Mouse (Mus musculus) cerebellum, adult 8-10 months (tissue): Measurements from ENCODE around the gene Fcor.

Source experiments
- DNase-seq: peaks from one replicate; pipeline ENCODE4 v3.0.0; 2022

Fcor gene

DNA sequence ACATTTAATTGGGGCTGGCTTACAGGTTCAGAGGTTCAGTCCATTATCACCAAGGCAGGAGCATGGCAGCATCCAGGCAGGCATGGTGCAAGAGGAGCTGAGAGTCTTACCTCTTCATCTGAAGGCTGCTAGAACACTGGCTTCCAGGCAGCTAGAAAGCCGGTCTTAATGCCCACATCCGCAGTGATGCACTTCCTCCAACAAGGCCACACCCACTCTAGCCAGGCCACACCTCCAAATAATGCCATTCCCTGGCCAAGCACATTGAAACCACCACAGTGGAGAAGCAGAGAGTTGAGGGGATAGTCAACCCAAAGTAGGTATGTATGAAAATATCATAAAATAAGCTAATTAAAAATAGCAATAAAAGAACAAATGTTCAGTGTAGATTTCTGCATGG lies 1.8 kb downstream of the Fcor start:
- no peak for DNase-seq

DNA sequence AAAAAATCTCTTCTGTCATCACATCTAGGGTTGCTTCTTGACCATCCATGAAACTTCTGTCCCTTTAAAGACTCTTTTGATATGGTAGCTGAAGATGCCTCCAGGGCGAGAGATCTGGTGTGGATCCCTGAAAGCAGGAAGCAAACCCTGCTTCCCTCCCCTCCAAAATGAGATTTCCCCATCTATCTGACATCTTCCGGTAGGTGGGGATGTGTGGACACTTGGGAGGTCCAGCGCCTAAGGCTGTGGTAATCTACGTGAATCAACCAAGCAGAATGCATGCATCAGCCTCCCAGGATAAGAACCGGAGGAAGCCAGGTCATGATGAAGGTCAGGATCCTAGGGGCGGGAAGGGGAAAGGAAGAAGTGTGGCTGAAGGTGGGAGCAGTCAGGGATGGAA lies 6.7 kb downstream of the Fcor start, which contains the start of gene Mcemp1:
Gene Mcemp1 (plus strand): TSS at position 248 of the 400 bp plus-strand sequence.
- no peak for DNase-seq

DNA sequence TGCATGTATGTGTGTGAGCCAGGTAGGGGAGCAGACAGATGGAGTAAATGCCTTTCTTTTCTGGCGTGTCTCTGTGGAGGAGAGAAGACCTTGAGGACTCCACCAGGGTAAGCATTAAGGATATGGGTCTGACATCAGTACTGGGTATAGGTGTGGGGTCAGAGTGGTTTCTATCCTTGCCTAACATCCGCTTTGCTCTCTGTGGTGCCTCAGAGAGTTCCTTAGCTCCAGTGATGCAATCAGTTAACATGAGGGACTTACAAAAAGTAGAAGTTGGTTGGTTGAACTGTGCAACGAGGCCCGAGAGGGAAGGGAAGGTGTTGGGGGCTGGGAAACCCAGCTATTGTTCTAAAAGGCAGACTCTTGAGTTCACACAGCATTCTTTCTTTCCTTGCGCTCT lies 7.8 kb downstream of the Fcor start:
- DNase-seq, result no peak

DNA sequence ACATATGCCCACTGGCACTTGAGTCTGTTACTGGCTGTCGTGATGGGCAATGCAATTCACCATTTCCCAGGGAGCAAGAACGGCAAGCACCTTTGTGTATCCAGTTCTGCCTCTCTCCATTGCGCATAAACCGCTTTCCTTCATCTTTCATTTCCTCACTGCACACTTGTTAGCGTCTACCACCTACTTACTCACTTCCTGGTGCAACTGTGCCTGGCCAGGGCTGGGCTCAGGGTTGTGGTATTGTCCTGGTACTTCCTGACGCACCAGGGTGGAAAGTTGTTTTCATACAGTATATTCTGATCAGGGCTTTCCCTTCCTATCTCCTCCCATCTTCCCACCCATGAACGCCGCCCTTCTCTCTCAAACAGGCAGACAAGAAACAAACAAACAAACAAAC lies 11.3 kb downstream of the Fcor start:
- DNase-seq, result no peak

DNA sequence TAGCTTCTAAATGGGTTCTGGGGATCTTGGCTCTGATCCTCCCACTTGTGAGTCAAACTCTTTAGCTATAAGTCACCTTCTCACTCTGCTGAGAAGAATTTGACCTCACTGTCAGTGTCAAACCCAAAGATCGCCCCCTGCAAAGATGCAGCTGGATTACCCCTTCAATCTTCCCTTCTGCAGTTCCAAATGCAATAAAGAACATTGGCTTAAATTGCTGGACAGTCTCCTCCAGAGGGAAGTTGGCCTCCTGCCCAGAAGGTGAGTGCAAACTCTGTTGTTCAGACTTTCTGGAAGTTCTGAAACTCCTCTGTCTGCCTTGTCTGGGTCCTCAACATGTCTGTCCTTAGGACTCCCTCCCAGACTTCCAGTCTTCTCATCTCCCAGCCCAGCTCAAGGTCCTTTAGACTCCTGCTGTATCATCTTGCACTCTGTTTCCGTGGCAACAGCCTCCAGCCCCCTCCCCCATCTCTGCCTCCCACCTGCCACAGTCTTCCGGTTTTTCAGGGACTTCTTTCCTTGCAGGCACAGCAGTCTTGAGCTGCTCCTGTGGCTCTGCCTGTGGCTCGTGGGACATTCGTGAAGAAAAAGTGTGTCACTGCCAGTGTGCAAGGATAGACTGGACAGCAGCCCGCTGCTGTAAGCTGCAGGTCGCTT lies 15.3 kb downstream of the Fcor start:
- DNase-seq, result no peak

DNA sequence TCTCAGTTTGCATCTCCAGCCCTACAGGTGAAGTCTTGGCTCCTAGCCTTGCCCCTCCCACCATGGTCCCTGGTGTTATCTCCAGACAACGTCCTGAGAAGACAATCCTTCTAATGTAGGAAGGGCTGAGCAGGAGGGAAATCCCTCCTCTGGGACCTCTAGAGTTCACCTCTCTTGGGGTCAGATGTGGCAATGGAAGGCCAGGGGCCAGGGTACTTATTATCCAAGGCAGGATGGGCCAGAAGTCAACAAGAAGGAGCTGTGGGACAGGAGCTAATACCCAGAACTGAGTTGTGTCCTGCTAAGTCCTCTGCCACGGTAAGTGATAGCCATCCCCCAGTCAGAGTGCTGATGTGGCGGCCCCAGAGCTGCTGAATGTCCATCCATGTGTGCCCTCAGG lies 16.6 kb downstream of the Fcor start, which contains the start of gene Retn:
Gene Retn (plus strand): TSS at position 245 of the 400 bp plus-strand sequence.
- DNase-seq, result no peak

DNA sequence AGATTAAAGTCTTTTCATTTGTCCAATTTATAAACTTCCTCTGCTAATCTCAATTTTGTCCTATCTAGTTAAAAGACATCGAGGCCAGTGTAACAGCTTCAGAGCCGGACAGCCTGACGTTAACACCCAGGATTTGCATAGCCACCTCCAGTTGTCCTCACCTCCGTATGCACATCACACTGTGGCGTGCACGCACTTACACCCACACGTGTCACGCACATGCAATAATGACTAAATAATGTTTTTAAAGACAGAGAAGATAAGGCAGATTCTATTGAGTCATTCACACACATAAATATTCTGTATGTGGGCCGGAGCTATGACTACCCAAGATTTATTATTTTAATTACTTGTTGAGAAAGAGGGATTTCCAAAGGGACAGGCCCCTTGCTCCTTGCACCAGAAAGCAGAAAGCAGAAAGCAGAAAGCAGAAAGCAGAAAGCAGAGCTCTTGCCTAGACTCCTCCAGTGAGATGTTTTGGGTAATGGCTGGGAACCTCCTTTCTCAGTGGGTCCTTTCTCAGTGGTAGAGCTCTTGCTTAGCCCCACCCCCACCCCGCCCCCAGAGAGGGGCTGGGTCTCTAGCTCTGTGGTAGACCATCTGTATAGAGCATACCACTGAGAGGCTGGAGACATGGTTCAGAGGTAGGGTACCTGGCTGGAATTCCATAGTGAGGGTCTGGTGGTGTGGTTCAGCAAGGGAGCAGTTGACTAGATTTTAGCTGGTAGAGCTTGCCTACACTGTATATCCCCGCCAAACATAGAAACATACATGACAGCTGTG lies 17.2 kb downstream of the Fcor start:
- DNase-seq, result no peak

DNA sequence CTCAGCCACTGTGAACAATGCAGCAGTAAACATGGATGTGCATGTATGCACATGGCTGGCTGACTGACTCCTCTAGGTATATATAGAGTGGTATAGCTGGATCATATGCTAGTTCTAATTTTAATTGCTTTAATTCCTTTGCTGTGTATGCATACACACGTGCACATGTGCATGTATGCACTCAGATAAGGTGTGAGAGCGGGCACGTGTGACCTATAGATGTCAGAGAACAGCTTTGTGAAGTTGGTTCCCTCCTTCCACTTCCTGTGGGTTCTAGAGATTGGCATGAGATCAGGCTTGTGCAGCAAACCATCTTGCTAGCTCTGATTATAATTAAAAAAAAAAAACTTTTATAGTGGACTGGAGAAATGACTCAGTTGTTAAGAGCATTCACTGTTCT lies 19.3 kb downstream of the Fcor start:
- no peak for DNase-seq

DNA sequence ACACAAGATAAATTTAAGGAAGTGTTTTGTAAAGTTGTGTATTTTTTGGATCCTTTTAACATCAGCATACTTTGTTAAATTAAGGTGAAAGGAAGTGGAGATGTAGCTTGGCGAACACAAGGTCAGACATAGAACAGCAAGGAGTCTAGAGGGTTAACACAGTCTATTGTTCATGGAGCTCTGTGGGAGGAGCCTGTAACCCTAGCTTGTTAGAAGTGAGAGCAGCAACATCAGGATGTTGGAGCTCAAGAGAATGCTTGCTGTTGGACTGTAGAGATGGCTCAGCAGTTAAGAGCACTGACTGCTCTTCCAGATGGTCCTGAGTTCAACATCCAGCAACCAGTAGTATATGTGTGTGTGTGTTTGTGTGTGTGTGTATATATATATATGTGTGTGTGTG lies 23.2 kb downstream of the Fcor start:
- no peak for DNase-seq

DNA sequence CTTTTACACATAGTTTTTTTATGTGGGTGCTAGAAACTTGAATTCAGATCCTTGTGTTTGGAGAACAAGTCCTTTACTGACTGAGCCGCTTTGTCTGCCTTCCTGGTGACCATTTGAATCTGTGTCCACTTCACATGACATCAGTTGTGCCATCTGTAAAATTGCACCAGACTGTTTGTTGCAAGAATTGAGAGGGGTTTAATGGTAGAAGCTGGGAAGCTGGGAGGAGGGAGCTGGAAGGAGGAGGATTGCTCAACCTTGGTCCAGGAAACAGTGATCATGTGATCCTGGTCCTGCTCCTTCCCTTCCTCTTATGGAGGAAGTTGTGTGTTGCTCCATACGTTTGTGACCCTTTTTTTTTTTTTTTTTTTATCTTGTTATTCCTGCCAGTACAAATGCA lies 23.9 kb downstream of the Fcor start:
- DNase-seq, result no peak

DNA sequence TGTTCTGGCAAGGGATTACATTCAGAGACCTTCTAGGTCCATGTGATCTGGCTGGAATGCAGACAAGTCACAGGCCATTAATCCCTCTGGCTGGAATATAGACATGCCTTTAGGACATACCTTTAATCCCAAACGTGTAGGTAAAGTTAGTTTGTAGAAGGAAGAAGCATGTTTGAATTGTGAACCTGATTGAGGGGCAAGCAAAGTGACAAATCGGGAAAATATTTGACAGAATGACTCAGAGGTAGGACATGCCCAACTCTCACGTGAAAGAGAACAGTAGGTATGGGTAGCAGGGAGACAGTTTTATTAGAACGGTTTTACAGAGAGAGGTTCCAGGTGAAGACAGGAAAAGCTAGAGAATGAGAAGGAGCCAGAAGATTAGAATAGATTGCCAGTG lies 24.6 kb downstream of the Fcor start:
- no peak for DNase-seq

DNA sequence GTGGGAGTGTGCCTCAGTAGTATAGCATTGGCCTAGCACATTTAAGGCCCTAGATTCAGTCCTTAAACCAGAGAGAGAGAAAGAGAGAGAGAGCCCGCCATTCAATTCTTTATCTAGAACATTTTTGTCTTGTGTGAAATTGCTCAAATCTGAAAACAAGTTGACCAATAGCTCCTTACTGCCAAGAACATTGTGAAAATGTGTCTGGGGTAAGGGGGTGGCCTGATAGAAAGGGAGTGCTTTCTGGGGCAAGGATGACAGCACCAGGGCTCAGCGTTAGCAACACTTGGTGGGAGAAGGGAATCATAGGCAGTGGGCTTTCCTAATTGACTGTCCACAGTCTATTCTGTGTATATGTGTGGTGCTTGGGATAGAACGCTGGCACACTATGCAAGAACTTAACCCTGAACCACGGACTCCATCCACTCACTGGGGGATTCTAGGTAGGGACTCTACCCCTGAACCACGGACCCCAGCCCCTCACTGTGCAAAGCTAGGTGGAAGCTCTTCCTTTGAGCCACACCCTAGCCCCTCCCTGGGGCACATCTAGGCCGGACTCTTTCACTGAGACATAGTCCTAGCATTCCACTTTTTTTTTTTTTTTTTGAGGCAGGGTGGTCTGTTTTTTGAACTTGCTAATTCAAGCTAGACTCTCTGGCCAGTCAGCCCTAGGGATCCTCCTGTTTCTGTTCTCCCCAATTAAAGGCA lies 25.2 kb downstream of the Fcor start:
- DNase-seq, result no peak

DNA sequence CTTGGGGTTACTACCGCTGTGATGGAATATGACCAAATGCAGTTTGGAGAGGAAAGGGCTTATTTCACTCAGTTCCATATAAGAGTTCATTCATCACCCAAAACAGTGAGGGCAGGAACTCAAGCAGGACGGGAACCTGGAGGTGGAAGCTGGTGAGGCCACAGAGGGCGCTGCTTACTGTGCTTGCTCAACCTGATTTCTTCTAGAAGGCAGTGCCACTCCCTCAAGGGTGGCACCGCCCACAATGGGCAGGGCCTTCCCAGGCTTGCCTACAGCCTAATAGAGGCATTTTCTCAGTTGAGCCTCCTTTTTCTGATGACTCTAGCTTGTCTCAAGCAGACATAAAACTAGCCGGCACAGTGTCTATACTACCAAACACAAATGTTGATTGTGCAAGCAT lies 26.4 kb downstream of the Fcor start:
- no peak for DNase-seq

DNA sequence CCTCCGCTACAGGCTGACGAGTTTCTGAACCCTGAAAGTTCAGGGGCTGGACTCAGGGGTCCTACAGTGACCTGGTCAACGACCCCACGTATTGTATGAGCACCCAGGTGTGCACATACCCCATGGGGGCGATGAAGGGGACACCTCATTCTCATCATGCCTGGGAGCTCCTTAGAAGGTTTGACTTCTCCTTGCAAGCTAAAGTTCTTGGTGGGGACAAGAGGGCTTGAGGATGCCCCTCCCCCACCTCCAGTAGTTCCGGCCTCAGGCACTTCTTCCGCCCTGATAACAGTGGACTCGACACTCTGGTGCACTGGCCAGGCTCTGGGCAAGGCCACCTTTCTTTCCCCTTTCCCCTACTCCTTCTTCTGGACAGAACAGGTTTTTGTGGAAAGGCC lies 40.7 kb downstream of the Fcor start:
- DNase-seq, result no peak

DNA sequence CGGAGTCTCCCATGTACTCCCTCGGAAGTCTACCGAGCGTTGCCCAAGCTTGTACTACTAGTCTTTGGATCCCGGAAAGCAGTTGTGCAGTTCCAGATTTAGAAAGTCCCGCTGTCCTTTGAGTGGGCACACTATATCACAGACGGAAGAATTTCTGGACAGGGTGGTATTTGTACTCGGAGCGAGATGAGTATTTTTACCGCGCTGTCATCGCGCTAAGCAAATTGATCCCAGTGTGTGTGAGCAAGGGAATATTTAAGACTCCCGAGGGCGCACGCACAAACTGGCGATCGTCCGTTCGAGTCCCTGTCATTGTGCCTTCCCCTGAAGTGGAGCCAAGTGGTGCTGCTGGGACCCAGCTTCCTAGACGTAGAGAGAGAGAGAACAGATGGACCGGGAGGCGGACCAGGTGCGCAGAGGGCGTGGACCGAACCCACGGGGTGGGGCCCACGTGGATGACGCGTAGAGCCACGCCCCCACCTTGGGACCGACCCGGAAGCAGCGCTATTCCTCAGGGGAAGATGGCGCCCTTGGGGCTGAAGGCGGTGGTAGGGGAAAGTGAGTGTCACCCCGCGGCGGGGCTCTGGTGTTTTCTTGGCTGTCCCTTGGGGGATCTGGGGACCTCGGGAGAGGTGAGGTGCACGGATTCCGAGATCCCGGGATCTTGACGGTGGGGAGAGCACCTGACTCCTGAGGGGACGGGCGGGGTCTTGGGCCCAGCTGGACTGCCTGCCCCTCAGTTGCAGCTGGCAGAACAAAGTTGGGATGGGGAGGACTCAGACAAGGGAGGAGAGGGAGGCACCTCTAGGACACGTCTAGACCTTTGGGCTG lies 41.3 kb downstream of the Fcor start, which contains the start of gene Stxbp2:
Gene Stxbp2 (plus strand): TSS at position 309 of the 831 bp plus-strand sequence.
- peak; percentile 78 for DNase-seq

DNA sequence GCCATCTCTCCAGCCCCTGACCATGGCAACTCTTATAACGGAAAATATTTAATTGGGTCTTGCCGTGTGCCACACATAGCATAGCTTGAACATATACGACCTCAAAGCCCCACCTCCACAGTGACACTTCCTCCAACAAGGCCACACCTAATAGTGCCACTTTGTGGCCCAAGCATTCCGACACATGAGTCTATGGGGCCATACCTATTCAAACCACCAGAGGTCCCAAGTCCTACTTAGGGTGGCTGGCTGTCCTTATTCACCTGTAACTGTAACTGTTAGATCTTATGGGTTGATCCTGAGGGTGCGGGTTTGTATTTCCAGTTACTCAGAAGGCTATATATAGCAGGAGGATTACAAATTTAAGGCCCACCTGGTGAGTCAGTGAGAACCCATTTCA lies 44.1 kb downstream of the Fcor start:
- DNase-seq, result no peak

DNA sequence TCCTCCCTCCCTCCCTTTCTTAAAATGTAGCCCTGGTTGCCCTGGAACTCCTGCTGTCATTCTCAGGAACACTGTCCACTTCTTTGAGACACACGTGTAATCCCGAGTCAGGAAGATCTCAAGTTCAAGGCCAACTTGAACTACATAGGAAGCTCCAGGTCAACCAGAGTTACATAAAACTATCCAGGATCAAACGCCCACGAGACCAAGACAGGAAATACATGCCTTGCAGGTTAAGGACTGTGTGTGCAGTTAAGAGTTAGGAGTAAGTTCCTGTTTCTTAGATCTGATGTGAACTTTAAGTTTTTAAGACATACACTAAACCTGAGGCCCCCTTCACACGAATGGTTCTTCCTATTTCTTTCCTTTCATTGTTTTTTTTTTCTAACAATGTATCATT lies 45.2 kb downstream of the Fcor start:
- no peak for DNase-seq

DNA sequence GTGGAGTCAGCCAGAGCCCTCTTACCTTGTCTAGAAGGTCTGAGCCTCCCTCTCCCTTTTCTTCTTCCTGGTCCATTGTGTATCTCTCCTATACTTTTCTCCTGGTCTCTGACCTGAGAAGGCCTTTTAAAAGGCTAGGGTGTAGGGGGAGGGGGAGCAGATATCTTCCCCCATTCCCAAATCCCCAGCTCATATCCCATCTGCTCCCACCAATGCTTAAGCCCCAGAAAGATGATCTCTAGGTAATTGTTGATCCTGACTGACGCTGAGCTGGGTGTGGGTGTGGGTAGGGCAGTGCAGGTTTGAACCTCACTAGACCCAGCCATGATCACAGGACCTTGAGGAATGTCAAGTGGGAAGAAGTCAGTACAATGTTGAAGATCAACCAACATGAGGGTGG lies 46.7 kb downstream of the Fcor start, which contains the start of gene Pcp2:
Gene Pcp2 (minus strand): TSS at position 101 of the 400 bp plus-strand sequence.
- DNase-seq, result no peak

DNA sequence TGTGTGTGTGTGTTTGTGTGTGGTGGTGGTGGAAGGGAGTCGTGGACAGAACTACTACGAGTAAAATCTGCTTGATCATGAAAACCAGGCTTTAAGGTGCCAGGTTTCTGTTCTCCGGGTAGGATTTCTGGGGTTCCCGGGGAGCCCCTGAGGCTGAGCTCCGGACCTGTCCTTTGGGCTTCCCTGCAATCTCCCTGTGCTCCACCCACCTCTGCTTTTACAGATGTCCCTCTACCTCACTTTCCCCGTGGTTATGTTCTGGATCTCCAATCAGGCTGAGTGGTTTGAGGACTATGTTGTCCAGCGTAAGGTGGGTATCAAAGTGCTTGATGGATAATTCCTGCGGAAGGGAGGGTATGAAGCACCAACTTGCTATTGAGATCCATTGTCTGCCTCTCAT lies 50.0 kb downstream of the Fcor start:
- DNase-seq, result no peak

DNA sequence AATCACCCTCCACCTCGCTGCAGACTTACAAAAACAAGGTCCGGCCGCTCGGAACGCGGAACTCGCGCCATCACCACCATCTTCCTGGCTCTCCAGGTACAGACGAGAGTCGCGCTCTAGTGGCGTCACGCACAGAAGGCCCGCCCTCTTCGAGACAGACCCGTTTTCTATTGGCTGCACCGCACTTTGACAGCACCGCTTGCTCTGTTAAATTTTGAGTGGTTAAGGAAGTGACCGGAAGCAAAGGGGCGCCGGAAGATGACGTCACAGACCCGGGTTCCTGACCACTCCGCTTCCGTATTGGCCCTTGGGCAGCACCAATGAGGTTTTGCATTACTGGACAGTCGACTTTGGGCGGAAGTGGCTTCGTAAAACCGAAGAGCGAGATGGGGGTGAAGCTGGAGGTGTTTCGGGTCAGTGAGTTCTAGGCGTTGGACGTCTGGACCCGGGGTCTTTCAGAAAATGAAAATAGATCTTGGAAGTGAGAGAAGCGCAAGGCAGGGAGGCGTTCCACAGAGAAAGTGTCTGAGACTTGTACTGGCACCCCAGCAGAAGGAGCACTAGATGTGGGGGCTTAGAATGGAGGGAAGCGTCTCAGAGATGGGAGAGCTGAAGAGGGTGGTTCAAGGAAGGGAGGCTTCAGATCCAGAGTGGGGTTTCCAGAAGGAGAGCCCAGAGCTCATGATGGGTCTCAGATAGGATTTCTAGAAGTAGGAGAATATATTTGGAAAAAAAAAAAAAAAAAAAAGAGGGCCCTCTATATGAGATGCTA lies 50.8 kb downstream of the Fcor start, which contains the start of the genes Xab2 and Pet100:
Gene Xab2 (minus strand): TSS at position 118 of the 772 bp plus-strand sequence.
Gene Pet100 (plus strand): TSS at position 350 of the 772 bp plus-strand sequence.
- peak; percentile 98 for DNase-seq
